Mouse (Mus musculus) spleen, adult 2 months (tissue): Measurements from ENCODE around the gene Slc43a2.

ENCODE experiments used
- CTCF ChIP-seq: fragments of 200-500 bp; IDR thresholded peaks from 2 replicates; pipeline ENCODE4 v1.5.1; 2011; ENCODE audit warnings: mild to moderate bottlenecking, inconsistent platforms; ENCODE audit not compliant: insufficient read depth, insufficient read length, insufficient replicate concordance; ENCODE audit errors: extremely low read depth
- POLR2A ChIP-seq: fragments of 200-500 bp; IDR thresholded peaks from 2 replicates; pipeline ENCODE4 v1.6.1; 2011; ENCODE audit warnings: low read depth, low read length, inconsistent platforms

DNA sequence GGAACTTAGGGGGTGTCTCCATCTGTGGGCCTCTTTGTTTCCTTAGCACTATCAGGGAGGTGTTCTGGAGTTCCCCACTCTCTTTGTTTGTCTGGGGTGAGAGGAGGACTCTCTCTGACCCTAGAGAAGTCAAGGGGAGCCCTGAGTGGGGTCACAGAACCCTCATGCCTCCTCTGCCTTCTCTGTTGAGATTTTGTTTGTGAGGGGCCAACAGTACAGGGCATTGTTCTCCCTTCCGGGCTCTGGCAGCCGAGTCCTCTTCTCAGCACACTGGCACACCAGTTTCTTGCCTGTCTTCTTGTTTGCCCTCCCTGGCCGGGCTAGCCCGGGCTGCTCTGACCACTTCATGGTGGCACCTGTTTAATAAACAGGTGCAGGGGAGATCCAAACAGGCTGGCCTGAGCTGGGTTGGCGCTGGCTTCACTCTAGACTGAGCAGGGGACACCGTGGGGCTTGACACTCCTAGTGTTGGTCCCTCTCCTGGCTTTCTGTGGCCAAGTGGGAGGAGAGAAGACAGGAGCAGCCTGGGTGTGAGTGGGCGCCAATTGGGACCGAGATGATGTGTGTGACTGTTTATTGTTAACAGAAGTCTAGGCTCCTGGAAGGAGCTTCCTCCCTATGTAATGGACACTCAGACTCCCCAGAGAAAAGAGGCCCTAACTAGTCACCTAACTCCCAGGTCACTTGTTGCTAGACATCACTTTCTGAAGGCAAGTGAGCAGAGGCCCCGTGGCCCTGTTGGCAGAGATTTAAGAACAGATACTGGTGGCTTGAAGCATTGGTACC lies 6.9 kb downstream of the Slc43a2 start:
- no peak for TF ChIP-seq POLR2A
- TF ChIP-seq CTCF = no peak
